Comparison of ENCODE assay signal across 8 mouse cellular contexts in genomic region chr17:24752415-24753394, GRCm38 (mm10). TPM values are rescaled to one million over a fixed set of nuclear protein-coding genes. Genes with fewer than 3 reads are reported as not detected.
DNase-seq lines count a peak whose midpoint lies in the region; ATAC-seq and TF ChIP-seq lines count a peak whose summit lies in the region.

Hs3st6 (plus strand) TSS chr17:24752988.

- 1% methylated on average over 57 of the region's 82 CpGs for WGBS in forebrain, embryonic 13.5 days
- under 1% methylated on average over 73 of the region's 82 CpGs for WGBS in limb, embryonic 12.5 days
- WGBS in neural tube, embryonic 13.5 days: 1% methylated on average over 82 of the region's 82 CpGs

- H3K36me3 ChIP-seq in forebrain, embryonic 13.5 days (ENCODE audit: poor library complexity, severe bottlenecking): no peaks in the 10 kb centered on the region
- H3K36me3 ChIP-seq in limb, embryonic 12.5 days: no peaks in the 10 kb centered on the region
- no peaks in the 10 kb centered on the region for H3K36me3 ChIP-seq in neural tube, embryonic 13.5 days

- no peaks in the 10 kb centered on the region for H3K9me3 ChIP-seq in forebrain, embryonic 13.5 days (replicated peaks)
- no peaks in the 10 kb centered on the region for H3K9me3 ChIP-seq in limb, embryonic 12.5 days
- no peaks in the 10 kb centered on the region for H3K9me3 ChIP-seq in neural tube, embryonic 13.5 days

- peaks cover 73% of the 10 kb centered on the region for H3K27me3 ChIP-seq in forebrain, embryonic 13.5 days
- peaks cover 67% of the 10 kb centered on the region for H3K27me3 ChIP-seq in limb, embryonic 12.5 days
- H3K27me3 ChIP-seq in neural tube, embryonic 13.5 days: peaks cover 82% of the 10 kb centered on the region

- H3K27ac ChIP-seq in gastrocnemius, adult 2 months: no peak within 1 kb of the TSS
- no peak within 1 kb of the TSS for H3K27ac ChIP-seq in forebrain, embryonic 13.5 days
- H3K27ac ChIP-seq in limb, embryonic 12.5 days: no peak within 1 kb of the TSS
- no peak within 1 kb of the TSS for H3K27ac ChIP-seq in neural tube, embryonic 13.5 days (replicated peaks)

- peak within 1 kb of the TSS; percentile 74 for H3K4me3 ChIP-seq in gastrocnemius, adult 2 months
- H3K4me3 ChIP-seq in forebrain, embryonic 13.5 days: peak within 1 kb of the TSS; percentile 52
- peak within 1 kb of the TSS; percentile 57 for H3K4me3 ChIP-seq in limb, embryonic 12.5 days (replicated peaks)
- H3K4me3 ChIP-seq in neural tube, embryonic 13.5 days: peak within 1 kb of the TSS; percentile 45

- ATAC-seq in forebrain, embryonic 13.5 days: peak; percentile 70; the same call in 1 of the 2 replicates
- peak; percentile 73 for ATAC-seq in limb, embryonic 12.5 days (ENCODE audit: insufficient number of reproducible peaks, insufficient read depth, low FRiP score, low TSS enrichment, low read depth)
- peak; percentile 79 for ATAC-seq in neural tube, embryonic 13.5 days (ENCODE audit: low read depth)

- peak within 1 kb of the TSS; percentile 90 for H3K4me2 ChIP-seq in forebrain, embryonic 13.5 days
- peak within 1 kb of the TSS; percentile 98 for H3K4me2 ChIP-seq in limb, embryonic 12.5 days
- peak within 1 kb of the TSS; percentile 83 for H3K4me2 ChIP-seq in neural tube, embryonic 13.5 days

- no peak for DNase-seq in gastrocnemius, adult 2 months
- no peak for DNase-seq in gastrocnemius, postnatal 36 days
- DNase-seq in MN1 (ENCODE audit: low spot score): peak; percentile 72
- DNase-seq in urinary bladder, postnatal 36 days (ENCODE audit: low spot score in 2 of 2): no peak
- DNase-seq in gastrocnemius, adult 18-20 months (ENCODE audit: low spot score): no peak

- H3K4me1 ChIP-seq in forebrain, embryonic 13.5 days: peaks cover 13% of the 10 kb centered on the region
- H3K4me1 ChIP-seq in limb, embryonic 12.5 days (replicated peaks): peaks cover 20% of the 10 kb centered on the region
- peaks cover 13% of the 10 kb centered on the region for H3K4me1 ChIP-seq in neural tube, embryonic 13.5 days (replicated peaks)

- intact Hi-C loops in gastrocnemius, adult 2 months (cut with DNase I): no loop called here
- intact Hi-C loops in gastrocnemius, postnatal 36 days (cut with DNase I): no loop called here

- H3K9ac ChIP-seq in forebrain, embryonic 13.5 days: peak within 1 kb of the TSS; percentile 58
- H3K9ac ChIP-seq in limb, embryonic 12.5 days (replicated peaks): peak within 1 kb of the TSS; percentile 50
- H3K9ac ChIP-seq in neural tube, embryonic 13.5 days: peak within 1 kb of the TSS; percentile 60

- no peak for TF ChIP-seq CTCF in gastrocnemius, adult 2 months (IDR thresholded peaks at IDR 0.05)

RNA-seq across cellular contexts. Expression of gene Hs3st6, which starts in this region (rescaled TPM):
- not detected for total RNA-seq in gastrocnemius, adult 2 months (2021)
- not detected for total RNA-seq in gastrocnemius, postnatal 36 days (2021)
- 0.15 and 0.17 TPM in 2 replicates for polyA plus RNA-seq in forebrain, embryonic 13.5 days (2015; fragmentation: Nextera tagmentation; extraction: Ambion mirVana)
- 2.7 and 4.0 TPM in 2 replicates for polyA plus RNA-seq in limb, embryonic 12.5 days (2016; fragmentation: Nextera tagmentation; extraction: Ambion mirVana)
- 0.39 and 0.59 TPM in 2 replicates for polyA plus RNA-seq in neural tube, embryonic 13.5 days (2015; fragmentation: Nextera tagmentation; extraction: Ambion mirVana)
- not detected for total RNA-seq in gastrocnemius, adult 18-20 months (2021)

Comparison
In these comparisons a context has a peak if more than half of its experiments do, and no peak if none do; other contexts are left out.
1. Peak in ATAC-seq, H3K4me3 ChIP-seq, H3K9ac ChIP-seq and H3K4me2 ChIP-seq in forebrain, embryonic 13.5 days; RNA of the gene not detected or under 1 TPM.
2. Peak in ATAC-seq, H3K4me3 ChIP-seq, H3K9ac ChIP-seq and H3K4me2 ChIP-seq in neural tube, embryonic 13.5 days; RNA of the gene not detected or under 1 TPM.